Mouse (Mus musculus) lung, adult 2 months (tissue): ENCODE data around the gene Mlip.

Source experiments
- CTCF ChIP-seq: fragments of 200-500 bp; IDR thresholded peaks from 2 replicates; pipeline ENCODE4 v1.5.1; 2011; ENCODE audit warnings: mild to moderate bottlenecking, low read length, control low read depth; ENCODE audit not compliant: insufficient read depth
- POLR2A ChIP-seq: fragments of 200-500 bp; IDR thresholded peaks from 2 replicates; pipeline ENCODE4 v1.6.1; 2011; ENCODE audit warnings: low read depth, mild to moderate bottlenecking, control low read depth, low read length, borderline replicate concordance; ENCODE audit errors: extremely low read depth

DNA sequence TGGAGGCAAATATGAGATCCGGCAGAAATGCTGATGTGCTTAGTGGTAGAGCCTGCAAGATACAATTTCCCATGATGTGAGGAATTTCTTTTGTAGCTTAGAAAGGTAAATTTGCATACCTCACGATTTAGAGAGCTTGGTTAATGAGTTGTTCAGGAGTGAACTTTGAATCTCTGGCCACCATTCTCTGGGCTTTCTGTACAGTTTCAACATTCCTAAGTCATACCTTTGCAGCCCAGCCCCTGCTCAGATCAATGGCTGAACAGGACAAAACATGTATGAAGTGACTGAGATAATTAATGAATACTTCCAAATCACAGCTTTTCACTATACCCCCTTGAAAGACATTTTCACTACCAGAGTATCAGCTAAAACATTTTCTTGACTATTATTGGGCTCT is 281.1 kb downstream of the Mlip start:
- TF ChIP-seq CTCF (no peak), POLR2A (no peak)
